10 mouse cellular contexts compared by ENCODE assay signal in the genomic region with DNA sequence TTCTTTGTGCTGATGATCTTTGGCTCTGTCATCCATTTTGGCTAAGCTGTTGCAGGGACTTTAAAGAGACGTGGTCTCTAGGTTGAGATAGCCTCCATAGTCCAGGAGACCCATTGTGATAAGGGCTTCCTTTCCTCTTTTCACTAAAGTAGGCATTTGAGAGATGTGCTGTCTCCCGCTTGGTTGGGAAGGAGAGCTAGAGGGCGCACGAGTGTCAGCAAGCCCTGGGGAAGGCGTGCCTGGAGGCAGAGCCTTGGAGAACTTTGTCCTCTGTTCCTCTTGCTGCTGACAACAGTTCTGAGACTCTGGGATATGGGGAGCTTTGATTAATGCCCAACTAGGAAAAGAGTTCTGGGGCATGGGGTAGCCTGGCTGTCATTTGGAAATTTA. TPM values are rescaled to one million over a fixed set of nuclear protein-coding genes. Genes with fewer than 3 reads are reported as not detected.
DNase-seq lines count a peak whose midpoint lies in the region; ATAC-seq and TF ChIP-seq lines count a peak whose summit lies in the region.
"Had no signal": no experiment of that assay in that cellular context is flagged by ENCODE, and none has a peak within 500 bp of the region (broad histone marks: within the 10 kb centered on the region; RNA-seq: fewer than 3 reads in every experiment).

No protein-coding gene starts in this region.

- peaks cover 21% of the 10 kb centered on the region for H3K4me1 ChIP-seq in hindbrain, embryonic 10.5 days (replicated peaks)
- H3K4me1 ChIP-seq in hindbrain, embryonic 14.5 days (replicated peaks; ENCODE audit: control insufficient read depth, insufficient read depth, low read length) = peaks cover 13% of the 10 kb centered on the region
- peaks cover 2% of the 10 kb centered on the region for H3K4me1 ChIP-seq in cortical plate, adult 2 months (ENCODE audit: control insufficient read depth, insufficient read depth, low read length)

- no peaks in the 10 kb centered on the region for H3K9me3 ChIP-seq in hindbrain, embryonic 10.5 days
- H3K9me3 ChIP-seq in hindbrain, embryonic 14.5 days (ENCODE audit: control insufficient read depth, low read length) = no peaks in the 10 kb centered on the region
- H3K9me3 ChIP-seq: liver, embryonic 12.5 days; stomach, embryonic 15.5 days had no signal

- TF ChIP-seq POLR2A in cortical plate, adult 2 months (IDR thresholded peaks at IDR 0.05; ENCODE audit: extremely low read depth, insufficient read depth, low read length) = no peak

- peaks cover 82% of the 10 kb centered on the region for H3K36me3 ChIP-seq in hindbrain, embryonic 10.5 days
- H3K36me3 ChIP-seq in hindbrain, embryonic 14.5 days (replicated peaks; ENCODE audit: control insufficient read depth, insufficient read depth) = peaks cover 73% of the 10 kb centered on the region

- WGBS in hindbrain, embryonic 10.5 days = 85% methylated on average over 5 of the region's 5 CpGs
- WGBS in hindbrain, embryonic 14.5 days = 81% methylated on average over 5 of the region's 5 CpGs

- H3K9ac ChIP-seq in hindbrain, embryonic 14.5 days = no peak overlapping the region
- H3K9ac ChIP-seq: stomach, embryonic 15.5 days had no signal

- H3K4me3 ChIP-seq in hindbrain, embryonic 10.5 days = no peak overlapping the region
- no peak overlapping the region for H3K4me3 ChIP-seq in hindbrain, embryonic 14.5 days (replicated peaks; ENCODE audit: low read length)
- H3K4me3 ChIP-seq in cortical plate, adult 2 months (ENCODE audit: insufficient read depth, low read length) = no peak overlapping the region
- H3K4me3 ChIP-seq: liver, embryonic 12.5 days; stomach, embryonic 15.5 days had no signal

- H3K27me3 ChIP-seq in hindbrain, embryonic 10.5 days (ENCODE audit: insufficient read depth, poor library complexity, severe bottlenecking) = no peaks in the 10 kb centered on the region
- no peaks in the 10 kb centered on the region for H3K27me3 ChIP-seq in hindbrain, embryonic 14.5 days (ENCODE audit: control insufficient read depth, insufficient read depth, low read length)
- H3K27me3 ChIP-seq: liver, embryonic 12.5 days; stomach, embryonic 15.5 days had no signal

- peak overlapping the region; percentile 30; the same call in 1 of the 2 replicates for H3K27ac ChIP-seq in hindbrain, embryonic 10.5 days
- H3K27ac ChIP-seq in hindbrain, embryonic 14.5 days = no peak overlapping the region
- no peak overlapping the region for H3K27ac ChIP-seq in cortical plate, adult 2 months (ENCODE audit: insufficient read depth, low read length)
- H3K27ac ChIP-seq: stomach, embryonic 15.5 days had no signal

- ATAC-seq in hindbrain, embryonic 14.5 days (ENCODE audit: low FRiP score) = no peak
- ATAC-seq in CD4-positive, CD25-positive, alpha-beta regulatory T cell, adult 4 months = no peak

- no peak overlapping the region for H3K4me2 ChIP-seq in hindbrain, embryonic 14.5 days (replicated peaks)
- H3K4me2 ChIP-seq: stomach, embryonic 15.5 days had no signal

- no peak for DNase-seq in hindbrain, embryonic 10.5 days (ENCODE audit: low spot score)
- DNase-seq in hindbrain, embryonic 14.5 days (ENCODE audit: low spot score) = no peak
- peak; percentile 69 for DNase-seq in R1 (ENCODE audit: low read depth, low spot score)
- DNase-seq in kidney, postnatal 4 days = peak; percentile 75 to 84
- no peak for DNase-seq in spleen, postnatal 10 days (ENCODE audit: low spot score in 2 of 2)
- DNase-seq in urinary bladder, adult 18-20 months (ENCODE audit: low spot score in 2 of 2) = no peak

- TF ChIP-seq CTCF in cortical plate, adult 2 months (IDR thresholded peaks at IDR 0.05; ENCODE audit: extremely low read depth, insufficient read depth, low read length) = peak; percentile 22; the same call in 1 of the 2 replicates

RNA-seq across cellular contexts. Expression of a gene that starts 20.3 kb away (rescaled TPM):
- 149 and 151 TPM in 2 replicates for polyA plus RNA-seq in hindbrain, embryonic 10.5 days (2016; fragmentation: Nextera tagmentation; extraction: Ambion mirVana)
- 71.7 and 79.8 TPM in 2 replicates for polyA plus RNA-seq in hindbrain, embryonic 14.5 days (2014; fragmentation: Nextera tagmentation; extraction: Ambion mirVana)
- 167 and 176 TPM in 2 replicates for polyA plus RNA-seq in cortical plate, adult 2 months (2012; rRNA removed)
- 10 to 100 TPM; 37.8 to 86.7 TPM for polyA plus RNA-seq in CD4-positive, CD25-positive, alpha-beta regulatory T cell, adult 4 months (2017; shearing (Covaris generic))

RNA-seq across cellular contexts. Expression of a gene that starts 20.5 kb away (rescaled TPM):
- 22.4 and 26.7 TPM in 2 replicates for polyA plus RNA-seq in hindbrain, embryonic 10.5 days (2016; fragmentation: Nextera tagmentation; extraction: Ambion mirVana)
- 30.3 and 32.0 TPM in 2 replicates for polyA plus RNA-seq in hindbrain, embryonic 14.5 days (2014; fragmentation: Nextera tagmentation; extraction: Ambion mirVana)
- 44.7 and 50.9 TPM in 2 replicates for polyA plus RNA-seq in cortical plate, adult 2 months (2012; rRNA removed)
- polyA plus RNA-seq in CD4-positive, CD25-positive, alpha-beta regulatory T cell, adult 4 months (2017; shearing (Covaris generic)) = 1 to 10 TPM; 1.1 to 2.2 TPM

RNA-seq across cellular contexts. Expression of a gene that starts 37.9 kb away (rescaled TPM):
- polyA plus RNA-seq in hindbrain, embryonic 10.5 days (2016; fragmentation: Nextera tagmentation; extraction: Ambion mirVana) = 3.1 and 3.3 TPM in 2 replicates
- 2.4 and 2.7 TPM in 2 replicates for polyA plus RNA-seq in hindbrain, embryonic 14.5 days (2014; fragmentation: Nextera tagmentation; extraction: Ambion mirVana)
- polyA plus RNA-seq in cortical plate, adult 2 months (2012; rRNA removed) = 19.5 and 22.1 TPM in 2 replicates
- polyA plus RNA-seq in CD4-positive, CD25-positive, alpha-beta regulatory T cell, adult 4 months (2017; shearing (Covaris generic)) = under 1 TPM in 1 of 2 experiments, not detected in 1; 0.20 TPM

RNA-seq across cellular contexts. Expression of a gene that starts 44.1 kb away (rescaled TPM):
- polyA plus RNA-seq in hindbrain, embryonic 10.5 days (2016; fragmentation: Nextera tagmentation; extraction: Ambion mirVana) = 52.9 and 55.6 TPM in 2 replicates
- polyA plus RNA-seq in hindbrain, embryonic 14.5 days (2014; fragmentation: Nextera tagmentation; extraction: Ambion mirVana) = 51.6 and 54.2 TPM in 2 replicates
- polyA plus RNA-seq in cortical plate, adult 2 months (2012; rRNA removed) = 32.0 and 35.5 TPM in 2 replicates
- polyA plus RNA-seq in CD4-positive, CD25-positive, alpha-beta regulatory T cell, adult 4 months (2017; shearing (Covaris generic)) = 10 to 100 TPM; 16.9 to 28.1 TPM

Comparison
In these comparisons a context has a peak if more than half of its experiments do, and no peak if none do; other contexts are left out.
1. DNase-seq: peak in R1 (single experiment) and kidney, postnatal 4 days (2 of 2); none in hindbrain, embryonic 10.5 days (single experiment), hindbrain, embryonic 14.5 days (single experiment), spleen, postnatal 10 days (0 of 2) and urinary bladder, adult 18-20 months (0 of 2).